Mouse (Mus musculus): ENCODE measurements around the gene Cep170.

The Cep170 gene

DNA sequence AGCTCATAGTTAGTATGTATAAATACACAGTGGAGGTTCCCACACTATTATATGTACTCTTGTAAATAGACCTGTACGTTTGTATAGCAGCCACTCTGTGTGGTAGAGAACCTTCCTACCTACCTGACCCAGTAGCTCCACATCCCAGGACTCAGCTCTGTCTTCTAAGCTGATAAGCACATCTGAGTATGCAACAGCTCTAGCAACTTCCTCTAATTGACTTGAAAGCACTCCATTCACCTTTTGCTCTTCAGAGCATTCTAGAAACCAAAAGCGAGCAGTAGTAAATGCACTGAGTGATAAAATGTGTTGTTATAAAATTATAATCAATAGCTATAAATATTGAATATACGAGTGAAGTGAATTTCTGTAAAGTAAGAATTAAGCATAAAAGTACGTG is 13.1 kb upstream of the Cep170 start:
- in situ Hi-C loops (cut with MboI, MseI): loop anchor here (25.0 kb wide), 2 partner anchors 890 to 1190 kb away; partner anchors contain the start of gene Fh1

DNA sequence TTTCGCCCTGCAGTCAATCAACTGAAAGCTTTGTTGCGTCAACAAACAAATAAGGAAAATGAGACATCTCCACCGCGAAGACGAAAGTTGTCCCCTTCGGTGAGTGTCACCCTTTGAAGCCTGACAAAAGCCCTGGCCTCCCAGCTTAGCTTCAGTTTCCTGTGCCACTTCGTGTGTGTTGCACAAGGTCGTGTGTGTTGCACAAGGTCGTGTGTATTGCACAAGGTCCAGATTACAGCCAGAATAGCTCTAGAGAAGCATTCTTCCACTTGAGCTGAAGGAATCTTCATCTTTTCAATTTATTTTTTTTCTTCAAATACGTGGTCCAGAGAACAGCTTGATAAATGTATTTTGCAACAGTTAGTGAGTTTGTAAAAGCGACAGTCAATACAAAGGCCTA is 12.3 kb upstream of the Cep170 start:
- in situ Hi-C loops (cut with MboI, MseI): loop anchor here (25.0 kb wide), 2 partner anchors 889 to 1189 kb away; partner anchors contain the start of gene Fh1

DNA sequence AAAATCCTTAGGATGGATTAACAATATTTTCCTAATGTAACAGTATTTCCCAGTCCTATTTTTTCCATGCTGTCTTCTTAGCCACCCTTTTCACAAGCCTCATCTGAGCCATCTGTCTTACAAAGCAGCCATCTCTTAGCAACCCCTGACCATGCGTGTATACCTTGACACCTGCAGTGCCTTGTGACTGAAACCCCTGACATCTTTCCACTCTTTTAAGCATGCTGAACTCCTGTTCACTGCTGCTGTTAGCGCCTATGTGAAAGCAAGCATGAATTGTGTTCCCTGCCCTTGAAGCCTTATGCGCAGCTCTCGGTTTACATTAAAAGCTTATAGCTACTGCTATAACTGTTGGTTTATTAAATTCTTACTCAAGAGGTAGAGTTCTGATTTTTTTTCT is 11.2 kb upstream of the Cep170 start:
- in situ Hi-C loops (cut with MboI, MseI): loop anchor here (25.0 kb wide), 2 partner anchors 888 to 1188 kb away; partner anchors contain the start of gene Fh1

DNA sequence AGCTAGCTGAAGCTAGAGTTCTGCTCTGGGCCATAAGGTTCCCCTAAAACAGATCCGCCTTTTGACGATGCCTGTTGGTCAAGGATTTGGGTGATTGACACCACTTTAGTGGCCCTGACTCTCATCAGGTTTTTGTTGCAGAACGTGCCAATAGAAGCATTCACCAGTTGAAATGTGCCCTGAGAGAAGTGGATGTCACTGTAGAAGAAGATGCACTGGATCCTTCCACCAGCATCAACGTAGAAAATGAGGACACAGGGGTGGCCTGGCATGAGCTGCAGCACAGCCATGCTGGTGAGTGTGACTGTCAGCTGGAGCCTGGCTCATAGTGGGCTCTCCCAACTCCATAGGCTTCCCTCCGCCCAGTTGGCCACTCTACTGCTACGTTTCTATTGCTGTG is 10.7 kb upstream of the Cep170 start:
- in situ Hi-C loops (cut with MboI, MseI): loop anchor here (25.0 kb wide), 2 partner anchors 887 to 1187 kb away; partner anchors contain the start of gene Fh1

DNA sequence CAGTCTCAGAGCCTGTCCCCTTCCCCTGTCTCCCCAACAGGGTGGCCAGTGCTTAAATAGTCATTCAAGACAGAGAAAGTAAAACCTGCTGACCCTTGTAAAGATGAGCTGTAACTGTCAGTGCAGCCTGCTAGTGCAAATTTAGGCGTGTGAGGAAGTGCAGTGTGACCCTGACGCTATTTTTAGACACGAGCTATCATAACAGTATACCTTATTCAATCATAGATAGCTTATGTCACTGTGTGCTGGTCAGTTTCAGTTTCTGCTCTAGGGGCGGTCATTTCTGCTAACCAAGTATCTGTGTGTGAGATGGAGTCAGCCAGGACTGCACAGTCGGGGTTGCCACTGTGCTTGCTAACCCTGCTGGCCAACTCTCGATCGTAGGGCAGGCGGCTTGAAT is 10.0 kb upstream of the Cep170 start:
- in situ Hi-C loops (cut with MboI, MseI): no loop called here

DNA sequence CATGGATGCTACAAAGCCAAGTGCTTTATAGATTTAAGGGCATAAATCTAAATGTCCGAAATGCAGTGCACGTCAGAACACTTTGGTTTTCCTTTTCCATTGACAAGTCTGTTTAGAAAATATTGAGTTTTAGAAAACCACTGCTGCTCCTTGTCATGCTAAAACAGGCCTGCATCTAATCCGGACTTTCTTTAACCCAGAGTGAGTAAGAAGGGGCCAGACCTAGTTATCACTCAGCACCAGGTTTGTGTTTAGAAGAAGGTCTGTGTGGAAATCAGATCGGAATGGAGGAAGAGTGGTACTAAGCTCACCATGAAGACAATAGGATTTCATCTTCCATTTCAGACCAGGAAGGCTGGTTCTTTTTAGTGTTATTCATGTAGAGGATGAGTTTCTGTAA is 9.1 kb upstream of the Cep170 start:
- in situ Hi-C loops (cut with MboI, MseI): no loop called here

DNA sequence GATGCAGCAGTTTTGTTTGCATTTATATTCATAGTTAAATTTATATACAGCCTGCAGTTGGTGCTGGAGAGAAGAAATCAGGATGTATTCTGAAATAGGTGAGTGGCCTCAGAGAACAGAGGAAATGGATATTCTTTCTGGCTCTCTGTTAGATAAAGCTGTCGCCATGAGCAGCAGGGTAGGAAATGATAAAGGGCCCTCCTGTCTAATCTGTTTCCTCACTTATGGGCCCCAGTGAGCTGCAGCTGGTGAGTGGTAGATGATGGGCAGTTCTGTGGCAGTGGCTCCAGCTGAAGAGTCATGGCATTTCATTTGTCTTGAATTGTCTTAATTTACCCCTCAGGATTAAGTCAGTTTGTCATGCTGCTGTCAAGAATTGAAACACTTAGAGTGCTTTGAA is 8.1 kb upstream of the Cep170 start:
- in situ Hi-C loops (cut with MboI, MseI): no loop called here

DNA sequence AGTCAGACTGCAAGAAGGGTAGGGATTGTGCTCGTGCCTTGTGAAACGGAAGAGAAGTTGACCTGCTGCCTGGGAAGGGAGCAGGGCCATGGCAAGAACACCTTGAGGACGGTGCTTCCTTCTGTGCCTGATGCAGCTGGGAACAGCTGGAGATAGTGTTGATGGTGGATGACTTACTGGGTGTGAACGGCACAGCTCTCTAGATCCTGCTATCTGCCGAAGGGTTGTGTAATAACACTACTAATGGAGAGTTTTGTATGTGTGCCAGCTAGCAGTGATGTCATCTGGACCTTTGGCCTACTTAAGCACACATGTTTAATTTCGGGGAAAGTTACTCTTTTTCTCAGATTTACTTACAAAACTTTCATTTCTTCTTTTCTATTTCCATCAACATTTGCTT is 4.9 kb upstream of the Cep170 start:
- in situ Hi-C loops (cut with MboI, MseI): no loop called here

DNA sequence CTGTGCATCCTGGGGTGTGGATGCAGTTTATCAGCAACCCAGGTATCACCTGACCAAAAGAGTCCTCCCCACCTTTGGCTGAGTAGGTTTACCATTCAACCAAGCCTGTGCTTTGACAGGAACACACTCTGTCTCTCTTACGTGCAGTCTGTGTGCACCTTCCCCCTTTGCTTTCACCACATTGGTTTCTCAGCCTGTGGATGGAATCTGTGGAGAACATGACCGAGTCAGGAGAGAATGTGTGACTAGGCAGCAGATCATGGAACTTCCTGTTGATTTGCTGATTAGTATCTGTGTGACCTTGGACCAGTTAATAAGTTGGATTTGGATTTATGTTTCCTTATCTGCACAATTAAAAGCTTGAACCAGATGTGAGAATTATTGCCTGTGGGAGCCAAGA is 4.3 kb upstream of the Cep170 start:
- in situ Hi-C loops (cut with MboI, MseI): no loop called here

DNA sequence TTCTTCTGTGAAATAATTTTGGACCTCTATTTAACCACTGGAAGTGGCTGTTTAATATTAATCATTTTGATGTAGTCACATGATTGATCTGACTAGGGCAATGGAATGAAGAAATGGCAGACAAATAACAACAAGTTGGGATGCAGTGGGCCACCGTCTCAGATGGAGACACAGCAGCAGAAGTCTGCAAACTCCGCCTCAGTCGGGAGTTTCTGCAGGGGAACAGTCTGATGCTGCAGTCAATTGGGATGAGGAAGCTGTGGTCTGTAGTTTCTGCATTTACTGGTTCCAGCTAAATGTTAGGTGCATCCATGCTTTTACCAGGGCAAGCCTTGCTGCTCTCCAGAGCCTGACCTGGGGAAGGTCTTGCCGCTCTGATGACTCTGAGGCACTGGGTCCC is 2.9 kb upstream of the Cep170 start:
- in situ Hi-C loops (cut with MboI, MseI): no loop called here

DNA sequence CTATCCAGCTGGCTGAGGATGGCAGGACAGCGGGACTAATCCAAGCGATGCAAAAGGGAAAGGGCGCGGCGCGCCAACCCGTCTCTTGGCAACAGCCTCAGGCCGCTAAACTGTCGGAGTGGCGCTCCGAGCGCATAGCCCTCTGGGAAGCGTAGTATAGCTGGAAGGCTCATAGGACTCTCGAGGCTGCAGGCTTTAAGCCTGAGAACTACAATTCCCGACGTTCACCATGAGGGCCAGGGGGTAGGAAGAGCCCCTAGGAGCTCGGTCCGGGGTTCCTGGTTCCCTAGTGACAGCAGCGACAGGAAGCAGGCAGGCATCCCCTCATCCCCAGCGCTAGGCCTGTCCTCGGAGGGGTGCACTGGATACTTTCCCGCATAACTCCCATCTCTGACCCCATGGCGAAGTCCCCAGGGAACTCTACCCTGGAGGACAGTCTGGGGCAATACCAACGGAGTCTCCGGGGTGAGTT is 760 bp upstream of the Cep170 start, which contains the start of gene Sdccag8:
TSS of gene Sdccag8 (plus strand) at position 70 of the 472 bp plus-strand sequence.
- in situ Hi-C loops (cut with MboI, MseI): no loop called here

DNA sequence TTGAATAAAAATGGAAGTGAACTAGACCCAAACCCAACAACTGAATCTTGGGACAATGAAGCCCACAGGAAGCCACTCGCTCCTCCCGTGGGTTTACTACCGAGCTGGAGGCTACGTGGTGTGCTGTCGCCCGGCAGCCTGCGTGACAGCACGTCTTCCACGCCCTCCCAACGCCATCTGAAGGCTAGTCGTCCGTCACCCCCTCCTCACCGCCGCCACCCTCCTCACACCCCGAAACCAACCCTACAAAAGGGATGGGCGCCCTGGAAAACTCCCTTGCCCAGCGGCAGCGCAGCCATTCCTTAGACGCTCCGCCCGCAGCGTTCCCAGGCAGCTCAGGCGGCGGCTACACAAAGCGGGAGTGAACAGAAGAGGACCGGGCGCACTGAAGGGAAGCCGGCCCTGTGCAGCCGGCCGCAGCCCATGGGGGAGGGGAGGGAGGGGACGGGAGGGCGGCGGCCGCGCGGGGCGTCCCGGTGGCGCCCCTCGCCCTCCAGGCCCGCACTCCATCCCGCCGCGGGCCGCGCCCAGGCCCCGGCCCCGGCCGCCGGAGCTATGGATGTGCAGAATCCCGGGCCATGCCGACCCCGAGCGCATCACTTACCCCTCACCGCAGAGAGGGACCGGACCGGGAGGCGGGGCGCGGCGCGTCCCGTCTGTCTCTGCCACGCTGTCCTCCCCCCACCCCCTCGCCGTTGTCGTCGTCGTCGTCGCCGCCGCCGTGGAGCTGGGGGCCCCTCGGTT is 403 bp downstream of the Cep170 start:
- in situ Hi-C loops (cut with MboI, MseI): no loop called here

DNA sequence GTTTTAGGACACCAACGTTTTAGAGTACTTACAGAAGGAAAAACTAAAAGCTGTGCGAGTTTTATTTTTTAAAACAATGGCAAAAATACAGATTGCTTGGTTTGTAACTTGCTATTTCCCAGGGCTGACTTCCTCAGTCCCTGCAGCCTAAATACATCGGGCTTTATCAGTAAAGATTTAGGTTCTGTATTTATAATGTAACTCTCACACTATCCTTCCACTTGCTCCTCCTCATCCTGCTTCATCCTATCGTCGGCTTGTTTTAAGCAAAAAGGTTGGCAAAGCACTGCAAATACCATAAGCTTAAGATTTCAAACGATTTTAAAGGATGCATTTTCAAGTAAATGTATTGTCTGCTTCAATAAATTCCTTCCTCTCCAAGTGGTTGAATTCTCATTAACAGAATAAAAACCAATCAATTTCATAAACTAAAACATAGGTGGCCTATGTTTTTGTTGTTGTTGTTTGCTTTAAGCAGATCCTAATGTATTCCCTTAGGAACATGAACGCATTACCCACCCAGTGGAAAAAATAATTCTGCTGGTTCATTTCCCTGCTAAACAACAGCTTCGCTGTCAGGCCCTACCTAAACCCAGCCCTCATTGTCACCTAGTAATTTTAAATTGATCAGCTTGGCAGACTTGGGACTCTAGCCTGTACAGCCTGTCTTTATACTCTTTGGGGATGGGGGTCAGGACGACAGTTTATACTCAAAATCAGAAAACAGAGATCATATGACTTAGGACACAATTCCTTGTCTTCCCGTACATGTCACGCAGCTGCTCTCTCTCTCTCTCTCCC is 1.2 kb downstream of the Cep170 start:
- in situ Hi-C loops (cut with MboI, MseI): no loop called here

DNA sequence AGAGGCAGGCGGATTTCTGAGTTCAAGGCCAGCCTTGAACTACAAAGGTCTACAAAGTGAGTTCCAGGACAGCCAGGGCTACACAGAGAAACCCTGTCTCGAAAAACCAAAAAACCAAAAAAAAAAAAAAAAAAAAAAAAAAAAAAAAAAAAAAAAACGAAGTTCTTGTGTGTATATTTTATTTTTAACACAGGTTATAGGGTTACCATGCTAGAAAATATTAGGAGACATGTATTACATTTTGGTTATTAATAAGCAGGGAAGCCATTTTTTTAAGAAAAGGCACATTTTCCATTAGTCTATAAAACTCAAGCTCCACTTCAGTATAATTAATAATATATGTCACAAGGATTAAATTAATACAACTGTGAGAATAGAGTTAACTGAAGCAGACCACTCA is 2.0 kb downstream of the Cep170 start:
- in situ Hi-C loops (cut with MboI, MseI): no loop called here

DNA sequence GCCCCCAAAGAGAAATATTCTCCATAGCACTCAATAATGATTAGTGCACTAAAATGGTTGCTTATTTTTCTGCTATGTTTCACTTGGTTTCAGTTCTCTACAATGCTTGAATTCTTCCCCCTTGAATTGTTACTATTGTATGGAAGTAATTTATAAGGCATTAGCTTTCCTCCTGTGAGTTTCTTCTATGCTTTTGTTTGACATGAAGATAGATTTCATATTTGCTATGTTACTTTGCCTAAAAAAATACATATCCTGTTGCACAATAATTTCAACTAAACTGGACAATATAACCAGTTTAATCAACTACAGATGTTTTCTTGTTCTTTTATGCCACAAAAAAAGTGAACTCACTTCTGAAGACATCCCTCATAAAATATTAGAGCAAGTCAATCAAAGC is 3.7 kb downstream of the Cep170 start:
- in situ Hi-C loops (cut with MboI, MseI): no loop called here

DNA sequence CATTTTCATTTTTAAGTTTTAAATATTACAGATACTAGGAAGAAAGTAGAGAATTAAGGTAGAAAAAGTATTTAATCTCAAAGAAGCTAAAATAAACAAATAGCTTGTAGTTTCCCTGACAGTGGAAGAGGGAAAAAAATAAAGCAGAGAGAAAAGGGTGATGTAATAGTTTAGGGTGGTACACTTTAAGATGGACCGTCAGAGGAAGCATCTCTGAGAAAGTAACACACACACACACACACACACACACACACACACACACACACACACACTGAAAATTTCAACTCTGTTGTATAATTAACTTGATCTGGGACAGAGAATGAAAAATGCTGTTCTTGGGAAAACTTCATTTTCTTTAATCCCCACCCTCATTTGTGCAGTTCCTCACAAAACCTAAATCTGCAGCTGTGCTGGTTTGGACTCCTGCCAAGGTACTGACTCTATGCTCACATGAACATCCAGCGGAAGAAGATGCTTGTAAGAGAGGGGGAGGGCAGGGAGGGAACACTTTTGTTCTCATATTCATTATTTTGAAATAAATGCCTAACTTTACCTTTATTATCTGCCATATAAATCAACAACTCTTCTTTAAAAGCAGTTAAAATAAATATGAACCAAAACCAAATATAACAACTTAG is 13.0 kb downstream of the Cep170 start:
- in situ Hi-C loops (cut with MboI, MseI): no loop called here

DNA sequence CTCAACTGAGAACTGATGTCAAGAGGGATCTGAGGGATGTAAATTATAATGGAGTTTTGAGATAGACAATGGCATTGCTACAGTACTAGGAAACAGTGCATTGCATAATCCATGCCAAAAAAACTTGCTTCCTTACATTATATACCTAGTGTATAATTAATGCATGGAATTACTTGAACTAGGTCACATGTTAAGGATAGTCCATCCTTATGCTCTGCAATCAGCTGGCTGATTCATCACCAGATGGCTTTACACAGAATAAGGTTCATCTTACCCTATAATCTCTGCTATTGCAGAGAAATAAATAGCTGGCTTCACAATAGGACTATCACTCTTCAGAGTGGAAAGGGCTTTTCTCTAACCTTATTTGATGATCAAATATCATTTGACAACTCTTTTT is 15.2 kb downstream of the Cep170 start:
- in situ Hi-C loops (cut with MboI, MseI): no loop called here

DNA sequence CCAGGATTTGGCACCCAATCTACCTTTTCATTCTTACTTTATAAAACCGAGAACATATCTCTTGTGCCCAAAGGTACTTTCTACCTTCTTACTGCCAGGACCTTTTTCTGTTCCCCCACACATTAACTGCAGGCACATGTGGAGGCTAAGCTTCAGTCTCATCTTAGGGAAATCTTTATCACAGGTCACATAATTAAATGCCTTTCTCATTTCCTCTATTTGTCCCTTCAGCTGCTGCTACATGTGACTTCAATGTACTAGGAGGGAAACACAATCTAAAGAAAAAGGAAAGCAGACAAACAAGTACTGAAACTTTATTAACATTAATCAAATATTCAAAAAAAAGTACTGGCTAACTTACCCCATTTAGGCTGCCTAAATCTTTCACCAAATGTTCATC is 21.7 kb downstream of the Cep170 start:
- in situ Hi-C loops (cut with MboI, MseI): no loop called here

DNA sequence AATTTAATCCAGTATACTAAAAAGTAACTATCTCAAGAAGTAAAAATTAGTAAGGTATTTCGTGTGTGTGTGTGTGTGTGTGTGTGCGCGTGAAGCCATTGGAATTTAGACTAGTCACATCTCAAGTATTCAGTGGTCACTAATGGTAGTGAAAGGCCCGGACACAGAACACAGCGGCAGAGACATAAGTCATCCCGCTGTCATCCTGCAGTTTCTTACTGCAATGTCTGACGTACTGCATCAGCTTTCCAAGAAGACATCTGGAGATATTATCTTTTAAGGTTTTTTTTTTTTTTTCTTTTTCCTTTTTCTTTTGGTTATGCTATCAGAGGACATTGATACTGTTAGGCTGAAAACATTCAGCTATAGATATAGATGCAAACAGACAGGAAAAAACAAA is 24.5 kb downstream of the Cep170 start:
- in situ Hi-C loops (cut with MboI, MseI): no loop called here

DNA sequence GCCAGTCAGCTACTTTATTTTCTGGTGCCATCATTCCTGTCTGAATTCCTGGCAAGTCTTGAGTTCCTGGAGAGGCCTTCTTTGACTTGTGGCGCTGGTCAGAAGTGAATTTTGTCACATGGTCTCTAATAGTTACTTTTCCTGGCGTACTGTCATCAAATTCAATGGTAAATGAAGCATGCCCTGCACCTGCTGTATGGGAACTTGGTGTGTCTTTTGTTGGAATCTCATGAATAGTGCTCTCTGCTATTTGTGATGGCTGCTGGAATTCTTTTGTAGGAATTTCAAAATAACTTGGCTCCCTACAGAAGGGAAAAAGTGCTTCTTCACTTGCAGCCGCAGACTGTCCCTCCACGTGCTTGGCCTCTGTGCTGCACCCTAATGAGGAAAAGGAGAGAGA is 39.3 kb downstream of the Cep170 start:
- in situ Hi-C loops (cut with MboI, MseI): no loop called here

DNA sequence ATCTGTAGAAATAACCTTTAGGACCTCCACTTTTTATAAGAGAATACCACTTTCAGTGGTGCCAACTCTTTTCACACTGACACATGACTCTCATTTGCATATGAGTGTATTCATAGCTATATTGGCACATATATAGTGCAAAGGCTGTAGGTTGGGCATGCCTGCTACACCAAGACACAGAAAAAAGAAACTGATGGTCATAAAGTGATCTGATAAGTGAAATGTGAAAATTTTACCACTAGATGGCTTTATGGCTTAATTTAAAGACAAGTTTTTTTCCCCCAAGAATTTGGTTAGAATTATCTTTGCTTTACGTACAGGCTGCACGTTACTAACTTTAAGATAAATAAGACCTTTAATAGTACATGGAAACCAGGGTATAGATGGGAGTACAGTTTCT is 51.6 kb downstream of the Cep170 start:
- in situ Hi-C loops (cut with MboI, MseI): no loop called here

DNA sequence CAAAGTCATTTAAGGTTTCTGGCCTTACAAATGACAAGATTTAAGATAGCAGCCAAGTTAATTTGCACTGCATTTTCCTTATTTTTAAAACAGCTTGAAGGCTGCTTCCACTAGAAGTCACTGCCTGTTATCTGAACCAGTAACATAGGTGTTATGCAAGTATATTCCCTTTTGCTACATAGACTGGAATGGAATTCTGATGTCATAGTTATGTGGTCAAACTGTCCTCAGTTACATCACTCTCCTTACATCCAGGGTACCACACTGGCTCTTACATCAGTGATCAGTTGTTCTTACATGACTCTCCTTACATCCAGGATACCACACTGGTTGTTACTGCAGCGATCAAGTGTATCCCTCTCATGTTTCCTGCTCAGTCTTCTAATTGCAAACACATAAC is 53.2 kb downstream of the Cep170 start:
- in situ Hi-C loops (cut with MboI, MseI): no loop called here

All from regulatory T cell (primary cell).